Mouse (Mus musculus): Measurements from ENCODE around the gene Fam205c.

GRCm38 (mm10) chr4:42902730-42903129 is 28.7 kb upstream of the Fam205c start:
- TF ChIP-seq CTCF (IDR thresholded peaks at IDR 0.05; ENCODE audit: low read depth) (no peak), EP300 (optimal IDR thresholded peaks at IDR 0.05) (no peak)
